ENCODE assay signal across 25 mouse cellular contexts in the genomic region with DNA sequence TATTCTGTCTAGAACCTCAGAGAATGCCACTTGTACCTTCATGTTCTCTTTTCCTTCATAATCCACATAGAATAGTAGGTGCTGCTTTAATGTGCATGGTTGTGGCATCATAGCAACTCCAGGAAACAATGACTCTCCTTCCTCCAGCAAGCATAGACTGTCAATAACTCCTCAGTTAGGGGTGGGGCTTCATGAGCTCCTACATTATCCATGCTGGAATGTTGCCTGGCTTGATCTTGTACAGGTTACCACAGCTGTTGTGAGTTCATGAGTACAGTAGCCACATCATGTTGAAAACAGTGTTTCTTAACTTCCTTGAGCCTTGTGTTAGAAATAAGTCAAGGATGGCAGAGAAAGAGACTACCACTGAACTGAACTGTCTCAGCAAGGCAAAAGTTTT. TPM values are rescaled to one million over a fixed set of nuclear protein-coding genes. Genes with fewer than 3 reads are reported as not detected.
DNase-seq lines count a peak whose midpoint lies in the region; ATAC-seq and TF ChIP-seq lines count a peak whose summit lies in the region.
"Had no signal": no experiment of that assay in that cellular context is flagged by ENCODE, and none has a peak within 500 bp of the region (broad histone marks: within the 10 kb centered on the region; RNA-seq: fewer than 3 reads in every experiment).

No protein-coding gene starts in this region.

- no peak for TF ChIP-seq POLR2A in kidney, adult 2 months (IDR thresholded peaks at IDR 0.05; ENCODE audit: low read depth, low read length)
- TF ChIP-seq POLR2A in lung, adult 2 months (IDR thresholded peaks at IDR 0.05; ENCODE audit: borderline replicate concordance, extremely low read depth, low read depth, low read length): no peak

- H3K9me3 ChIP-seq in kidney, embryonic 16.5 days (ENCODE audit: low read length): no peaks in the 10 kb centered on the region
- H3K9me3 ChIP-seq in lung, postnatal 0 days (ENCODE audit: low read length): no peaks in the 10 kb centered on the region
- H3K9me3 ChIP-seq: embryonic facial prominence, embryonic 15.5 days; forebrain, embryonic 13.5 days; hindbrain, embryonic 10.5 days; hindbrain, embryonic 15.5 days; limb, embryonic 12.5 days; lung, embryonic 15.5 days had no signal

- H3K27ac ChIP-seq in kidney, adult 2 months (ENCODE audit: insufficient read depth, low read depth, low read length): 0 out of 2 replicates have a peak overlapping the region, but pooled peaks have one; percentile 23
- H3K27ac ChIP-seq in kidney, embryonic 16.5 days (ENCODE audit: low read length): no peak overlapping the region
- peak overlapping the region; percentile 26; the same call in 1 of the 2 replicates for H3K27ac ChIP-seq in lung, postnatal 0 days (ENCODE audit: low read length)
- H3K27ac ChIP-seq: embryonic facial prominence, embryonic 15.5 days; forebrain, embryonic 13.5 days; hindbrain, embryonic 10.5 days; hindbrain, embryonic 15.5 days; limb, embryonic 12.5 days; liver, embryonic 14.5 days; lung, embryonic 15.5 days; macrophage had no signal

- H3K36me3 ChIP-seq in kidney, adult 2 months (ENCODE audit: control insufficient read depth, insufficient read depth, low read length): no peaks in the 10 kb centered on the region
- H3K36me3 ChIP-seq in kidney, embryonic 16.5 days (ENCODE audit: insufficient read depth, low read length): no peaks in the 10 kb centered on the region
- H3K36me3 ChIP-seq in lung, postnatal 0 days (ENCODE audit: insufficient read depth, low read length): no peaks in the 10 kb centered on the region
- H3K36me3 ChIP-seq: embryonic facial prominence, embryonic 15.5 days; hindbrain, embryonic 15.5 days; limb, embryonic 12.5 days had no signal

- peak; percentile 12 for DNase-seq in kidney, adult 2 months
- DNase-seq in lung, postnatal 0 days (ENCODE audit: low spot score): peak; percentile 59
- DNase-seq in lung, adult 2 months: no peak
- DNase-seq in layer of hippocampus, adult 11-12 months (ENCODE audit: low spot score): no peak
- no peak for DNase-seq in adipocyte (ENCODE audit: low spot score)
- DNase-seq: adrenal gland, postnatal 25 days; cerebellum, adult 11-12 months; cerebellum, postnatal 10 days; gastrocnemius, postnatal 10 days; heart, postnatal 14 days; kidney, adult 8-10 months; kidney, postnatal 10 days; midbrain, embryonic 14.5 days had no signal

- TF ChIP-seq EP300 in lung, postnatal 0 days (IDR thresholded peaks at IDR 0.05): no peak

- ATAC-seq in kidney, embryonic 16.5 days (ENCODE audit: low FRiP score, low TSS enrichment): no peak
- peak; percentile 30; the same call in 1 of the 2 replicates for ATAC-seq in lung, postnatal 0 days
- peak; percentile 35; the same call in 1 of the 2 replicates for ATAC-seq in granulocyte monocyte progenitor cell, adult 5-6 weeks (replicated peaks; ENCODE audit: poor library complexity, severe bottlenecking)
- ATAC-seq: forebrain, embryonic 13.5 days; inflammation-experienced regulatory T-cells, adult 6 months; Patski had no signal

- no peak overlapping the region for H3K4me3 ChIP-seq in kidney, adult 2 months (ENCODE audit: insufficient read depth, low read depth, low read length)
- no peak overlapping the region for H3K4me3 ChIP-seq in kidney, embryonic 16.5 days (ENCODE audit: low read length)
- no peak overlapping the region for H3K4me3 ChIP-seq in lung, postnatal 0 days (ENCODE audit: low read depth, low read length)
- H3K4me3 ChIP-seq in lung, adult 2 months (replicated peaks; ENCODE audit: extremely low read depth, low read depth, low read length): no peak overlapping the region
- H3K4me3 ChIP-seq: embryonic facial prominence, embryonic 15.5 days; forebrain, embryonic 13.5 days; hindbrain, embryonic 10.5 days; hindbrain, embryonic 15.5 days; limb, embryonic 12.5 days; lung, embryonic 15.5 days had no signal

- peaks cover 8% of the 10 kb centered on the region for H3K4me1 ChIP-seq in kidney, adult 2 months (ENCODE audit: control insufficient read depth, insufficient read depth, low read length)
- H3K4me1 ChIP-seq in kidney, embryonic 16.5 days (ENCODE audit: insufficient read depth, low read length): 0 out of 2 replicates have a peak, but pooled peaks cover 3% of the 10 kb centered on the region
- no peaks in the 10 kb centered on the region for H3K4me1 ChIP-seq in lung, postnatal 0 days (ENCODE audit: insufficient read depth, low read depth, low read length)
- H3K4me1 ChIP-seq in lung, adult 2 months (ENCODE audit: control insufficient read depth, insufficient read depth, low read length): peaks cover 3% of the 10 kb centered on the region; the same call in 1 of the 2 replicates
- H3K4me1 ChIP-seq: limb, embryonic 12.5 days; lung, embryonic 15.5 days had no signal

- TF ChIP-seq CTCF in kidney, adult 2 months (conservative IDR thresholded peaks at IDR 0.05; ENCODE audit: insufficient read depth, insufficient read length, low read depth, low read length): no peak
- no peak for TF ChIP-seq CTCF in lung, postnatal 0 days (IDR thresholded peaks at IDR 0.05)
- TF ChIP-seq CTCF in lung, adult 2 months (IDR thresholded peaks at IDR 0.05; ENCODE audit: insufficient read depth, low read length): no peak

- no peak overlapping the region for H3K9ac ChIP-seq in kidney, embryonic 16.5 days (replicated peaks; ENCODE audit: low read length)
- H3K9ac ChIP-seq in lung, postnatal 0 days (replicated peaks; ENCODE audit: low read depth): no peak overlapping the region
- H3K9ac ChIP-seq: embryonic facial prominence, embryonic 15.5 days; forebrain, embryonic 13.5 days; hindbrain, embryonic 15.5 days; limb, embryonic 12.5 days; liver, embryonic 14.5 days; lung, embryonic 15.5 days had no signal

- no peaks in the 10 kb centered on the region for H3K27me3 ChIP-seq in kidney, adult 2 months (replicated peaks; ENCODE audit: control insufficient read depth, insufficient read depth, low read length)
- no peaks in the 10 kb centered on the region for H3K27me3 ChIP-seq in kidney, embryonic 16.5 days (ENCODE audit: insufficient read depth, low read length)
- no peaks in the 10 kb centered on the region for H3K27me3 ChIP-seq in lung, postnatal 0 days (replicated peaks; ENCODE audit: insufficient read depth, low read length)
- H3K27me3 ChIP-seq: embryonic facial prominence, embryonic 15.5 days; forebrain, embryonic 13.5 days; hindbrain, embryonic 15.5 days; limb, embryonic 12.5 days; lung, embryonic 15.5 days; Patski had no signal

- no peak overlapping the region for H3K4me2 ChIP-seq in kidney, embryonic 16.5 days (replicated peaks; ENCODE audit: low read depth, low read length)
- no peak overlapping the region for H3K4me2 ChIP-seq in lung, postnatal 0 days (replicated peaks; ENCODE audit: low read depth, low read length)
- H3K4me2 ChIP-seq: embryonic facial prominence, embryonic 15.5 days; forebrain, embryonic 13.5 days; hindbrain, embryonic 15.5 days; limb, embryonic 12.5 days; lung, embryonic 15.5 days had no signal

RNA-seq across cellular contexts. Expression of a gene that starts 8.1 kb away (rescaled TPM):
- polyA plus RNA-seq in kidney, adult 2 months (2012; rRNA removed): 57.2 and 62.2 TPM in 2 replicates
- 76.1 and 84.9 TPM in 2 replicates for polyA plus RNA-seq in kidney, embryonic 16.5 days (2015; fragmentation: Nextera tagmentation; extraction: Ambion mirVana)
- polyA plus RNA-seq in lung, postnatal 0 days (2015; fragmentation: Nextera tagmentation; extraction: Ambion mirVana): 34.2 and 37.9 TPM in 2 replicates
- 28.9 and 29.3 TPM in 2 replicates for polyA plus RNA-seq in lung, adult 2 months (2012; rRNA removed)
- 69.6 and 84.0 TPM in 2 replicates for total RNA-seq in granulocyte monocyte progenitor cell, adult 5-6 weeks (2014; fragmentation: Nextera tagmentation)
- 131 and 143 TPM in 2 replicates for total RNA-seq in granulocyte monocyte progenitor cell, adult 5-6 weeks (2017)

RNA-seq across cellular contexts. Expression of a gene that starts 30.5 kb away (rescaled TPM):
- polyA plus RNA-seq in kidney, adult 2 months (2012; rRNA removed): 90.0 and 105 TPM in 2 replicates
- polyA plus RNA-seq in kidney, embryonic 16.5 days (2015; fragmentation: Nextera tagmentation; extraction: Ambion mirVana): 29.0 and 29.5 TPM in 2 replicates
- polyA plus RNA-seq in lung, postnatal 0 days (2015; fragmentation: Nextera tagmentation; extraction: Ambion mirVana): 30.4 and 32.9 TPM in 2 replicates
- 74.4 and 86.6 TPM in 2 replicates for polyA plus RNA-seq in lung, adult 2 months (2012; rRNA removed)
- total RNA-seq in granulocyte monocyte progenitor cell, adult 5-6 weeks (2014; fragmentation: Nextera tagmentation): 12.8 and 18.8 TPM in 2 replicates
- total RNA-seq in granulocyte monocyte progenitor cell, adult 5-6 weeks (2017): 32.4 and 41.7 TPM in 2 replicates

RNA-seq across cellular contexts. Expression of a gene that starts 30.5 kb away (rescaled TPM):
- 101 and 114 TPM in 2 replicates for polyA plus RNA-seq in kidney, adult 2 months (2012; rRNA removed)
- 74.2 and 81.7 TPM in 2 replicates for polyA plus RNA-seq in kidney, embryonic 16.5 days (2015; fragmentation: Nextera tagmentation; extraction: Ambion mirVana)
- 54.4 and 61.4 TPM in 2 replicates for polyA plus RNA-seq in lung, postnatal 0 days (2015; fragmentation: Nextera tagmentation; extraction: Ambion mirVana)
- 46.7 and 67.3 TPM in 2 replicates for polyA plus RNA-seq in lung, adult 2 months (2012; rRNA removed)
- 36.3 and 47.4 TPM in 2 replicates for total RNA-seq in granulocyte monocyte progenitor cell, adult 5-6 weeks (2014; fragmentation: Nextera tagmentation)
- 33.5 and 38.7 TPM in 2 replicates for total RNA-seq in granulocyte monocyte progenitor cell, adult 5-6 weeks (2017)

RNA-seq across cellular contexts. Expression of a gene that starts 57.8 kb away (rescaled TPM):
- 1.0 and 5.7 TPM in 2 replicates for polyA plus RNA-seq in kidney, adult 2 months (2012; rRNA removed)
- 7.8 and 8.3 TPM in 2 replicates for polyA plus RNA-seq in kidney, embryonic 16.5 days (2015; fragmentation: Nextera tagmentation; extraction: Ambion mirVana)
- polyA plus RNA-seq in lung, postnatal 0 days (2015; fragmentation: Nextera tagmentation; extraction: Ambion mirVana): 3.6 and 4.3 TPM in 2 replicates
- polyA plus RNA-seq in lung, adult 2 months (2012; rRNA removed): 5.2 and 6.3 TPM in 2 replicates
- total RNA-seq in granulocyte monocyte progenitor cell, adult 5-6 weeks (2014; fragmentation: Nextera tagmentation): 22.3 and 33.3 TPM in 2 replicates
- total RNA-seq in granulocyte monocyte progenitor cell, adult 5-6 weeks (2017): 50.4 and 51.2 TPM in 2 replicates

Comparison
In these comparisons a context has a peak if more than half of its experiments do, and no peak if none do; other contexts are left out.
1. DNase-seq: peak in kidney, adult 2 months (single experiment) and lung, postnatal 0 days (single experiment); none in lung, adult 2 months (single experiment), layer of hippocampus, adult 11-12 months (single experiment) and adipocyte (single experiment).